Mouse (Mus musculus): ENCODE measurements around the gene Arid1a. TPM values are rescaled to one million over a fixed set of nuclear protein-coding genes. Genes with fewer than 3 reads are reported as not detected.
"Not testable (repeated sequence)": the region's sequence is repeated elsewhere in the genome, so short reads cannot be mapped to it uniquely, and the experiment has no call there.

Arid1a gene
- polyA plus RNA-seq, 1 experiment from 2014 or later, result 28.1 TPM

DNA sequence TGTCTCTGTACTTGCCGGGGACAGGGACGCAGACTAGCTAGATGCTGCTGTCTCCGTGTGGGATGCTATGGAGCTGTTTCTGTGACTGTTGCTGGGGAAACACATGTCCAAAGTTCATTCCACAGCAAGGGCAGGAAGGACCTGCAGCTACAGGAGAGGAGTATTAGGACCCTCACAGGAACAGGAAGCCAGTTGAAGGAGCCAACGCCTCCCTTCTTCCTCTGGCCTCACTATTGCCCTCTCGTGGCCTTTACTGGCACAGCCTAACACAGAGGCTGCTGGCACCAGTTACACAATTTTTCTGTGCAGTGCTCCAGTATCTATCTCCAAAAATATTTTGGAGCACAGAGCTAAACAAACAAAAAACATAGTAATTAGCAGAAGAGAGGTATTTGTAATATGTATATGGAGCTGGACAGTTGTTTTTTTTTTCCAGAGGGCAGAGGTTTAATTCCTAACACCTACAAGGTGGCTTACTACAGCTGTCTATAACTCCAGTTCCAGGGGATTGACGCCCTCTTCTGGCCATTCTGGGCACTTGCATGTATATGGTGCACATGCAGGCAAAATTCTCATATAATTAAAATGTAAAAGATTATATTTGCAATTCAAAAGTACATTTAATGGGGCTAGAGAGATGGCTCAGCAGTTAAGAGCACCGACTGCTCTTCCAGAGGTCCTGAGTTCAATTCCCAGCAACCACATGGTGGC, 106.4 kb downstream of the Arid1a start, which contains the start of gene Zdhhc18:
Gene Zdhhc18 (minus strand): TSS at position 166 of the 711 bp plus-strand sequence.
- Histone ChIP-seq H3K27ac (replicated peaks in 1 of 2; ENCODE audit: control insufficient read depth in 1 of 2, insufficient read depth in 1 of 2, low read depth in 2 of 2, low read length in 2 of 2) (peak within 1 kb of the TSS; percentile 12 to 68; a peak in 3 of 4 replicates), H3K4me2 (ENCODE audit: low read length) (peak within 1 kb of the TSS; percentile 55), H3K9me3 (ENCODE audit: control insufficient read depth, low read length) (0 out of 2 replicates have a peak, but pooled peaks cover 3% of the 10 kb centered on the region), H3K36me3 (ENCODE audit: control insufficient read depth, insufficient read depth, low read length) (no peaks in the 10 kb centered on the region), H3K9ac (ENCODE audit: low read length) (peak within 1 kb of the TSS; percentile 22; the same call in 1 of the 2 replicates), H3K4me3 (ENCODE audit: control insufficient read depth in 1 of 2, insufficient read depth in 1 of 2, low read depth in 1 of 2, low read length in 2 of 2) (peak within 1 kb of the TSS; percentile 23 to 39; a peak in 3 of 4 replicates), H3K27me3 (ENCODE audit: control insufficient read depth, insufficient read depth, low read length) (no peaks in the 10 kb centered on the region), H3K4me1 (ENCODE audit: control insufficient read depth in 2 of 2, insufficient read depth in 2 of 2, low read length in 2 of 2) (0 out of 4 replicates have a peak, but pooled peaks cover 0 to 4% of the 10 kb centered on the region in 2 experiments)
- 32% methylated on average over 7 of the region's 7 CpGs for WGBS
- no peak for ATAC-seq (ENCODE audit: insufficient number of reproducible peaks, insufficient read depth, low FRiP score, low read depth)

DNA sequence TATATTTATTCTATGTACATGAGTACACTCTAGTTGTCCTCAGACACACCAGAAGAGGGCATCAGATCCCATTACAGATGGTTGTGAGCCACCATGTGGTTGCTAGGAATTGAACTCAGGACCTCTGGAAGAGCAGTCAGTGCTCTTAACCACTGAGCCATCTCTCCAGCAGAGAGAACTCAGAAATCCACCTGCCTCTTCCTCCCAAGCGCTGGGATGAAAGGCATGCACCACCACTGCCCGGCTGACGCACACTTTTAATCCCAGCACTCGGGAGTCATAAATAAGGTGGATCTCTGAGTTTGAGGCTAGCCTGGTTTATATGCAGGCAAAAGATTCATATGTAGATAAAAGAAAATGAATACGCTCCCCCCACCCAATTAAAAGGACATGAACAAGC, 107.1 kb downstream of the Arid1a start:
- H3K4me1 ChIP-seq (ENCODE audit: control insufficient read depth in 2 of 2, insufficient read depth in 2 of 2, low read length in 2 of 2); H3K36me3 ChIP-seq (ENCODE audit: control insufficient read depth, insufficient read depth, low read length); H3K9me3 ChIP-seq (ENCODE audit: control insufficient read depth, low read length); ATAC-seq (ENCODE audit: insufficient number of reproducible peaks, insufficient read depth, low FRiP score, low read depth); H3K27me3 ChIP-seq (ENCODE audit: control insufficient read depth, insufficient read depth, low read length): not testable (repeated sequence)
- WGBS, result 81% methylated on average over 5 of the region's 5 CpGs
- peak overlapping the region in 1 of 2 experiments; percentile 23; a peak in 1 of 4 replicates for H3K4me3 ChIP-seq (ENCODE audit: control insufficient read depth in 1 of 2, insufficient read depth in 1 of 2, low read depth in 1 of 2, low read length in 2 of 2)
- H3K27ac ChIP-seq (replicated peaks in 1 of 2; ENCODE audit: control insufficient read depth in 1 of 2, insufficient read depth in 1 of 2, low read depth in 2 of 2, low read length in 2 of 2), result peak overlapping the region in 1 of 2 experiments; percentile 12; a peak in 1 of 4 replicates
- peak overlapping the region; percentile 55 for H3K4me2 ChIP-seq (ENCODE audit: low read length)
- H3K9ac ChIP-seq (ENCODE audit: low read length), result peak overlapping the region; percentile 22; the same call in 1 of the 2 replicates

DNA sequence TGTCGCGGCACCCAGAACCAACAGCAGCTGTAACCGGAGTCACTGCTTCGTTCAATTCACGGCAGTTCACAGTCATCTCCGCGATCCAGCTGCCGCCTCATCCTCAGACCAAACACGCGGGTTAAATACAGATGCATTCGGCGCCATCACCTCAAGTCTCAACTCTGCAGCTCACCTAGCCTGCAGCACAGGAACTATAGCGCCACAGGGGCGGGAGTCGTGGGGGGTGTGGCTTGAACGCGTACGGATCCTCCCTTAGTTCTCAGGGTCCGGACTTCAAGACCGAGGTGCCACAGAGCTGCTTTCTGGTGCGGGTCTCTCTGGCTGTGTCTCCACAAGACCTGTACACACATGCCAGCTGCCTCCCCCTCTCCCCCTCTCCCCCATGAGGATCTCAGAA, 110.9 kb downstream of the Arid1a start:
- H3K36me3 ChIP-seq (ENCODE audit: control insufficient read depth, insufficient read depth, low read length), result no peaks in the 10 kb centered on the region
- no peak for ATAC-seq (ENCODE audit: insufficient number of reproducible peaks, insufficient read depth, low FRiP score, low read depth)
- 0 out of 2 replicates have a peak, but pooled peaks cover 4% of the 10 kb centered on the region for H3K9me3 ChIP-seq (ENCODE audit: control insufficient read depth, low read length)
- 35% methylated on average over 21 of the region's 21 CpGs for WGBS
- H3K4me2 ChIP-seq (ENCODE audit: low read length), result 0 out of 2 replicates have a peak overlapping the region, but pooled peaks have one; percentile 11
- peaks cover 2 to 3% of the 10 kb centered on the region in 2 experiments; a peak in 1 of 4 replicates for H3K4me1 ChIP-seq (ENCODE audit: control insufficient read depth in 2 of 2, insufficient read depth in 2 of 2, low read length in 2 of 2)
- no peak overlapping the region for H3K27ac ChIP-seq (replicated peaks in 1 of 2; ENCODE audit: control insufficient read depth in 1 of 2, insufficient read depth in 1 of 2, low read depth in 2 of 2, low read length in 2 of 2)
- no peak overlapping the region for H3K9ac ChIP-seq (ENCODE audit: low read length)
- no peaks in the 10 kb centered on the region for H3K27me3 ChIP-seq (ENCODE audit: control insufficient read depth, insufficient read depth, low read length)
- no peak overlapping the region for H3K4me3 ChIP-seq (ENCODE audit: control insufficient read depth in 1 of 2, insufficient read depth in 1 of 2, low read depth in 1 of 2, low read length in 2 of 2)

DNA sequence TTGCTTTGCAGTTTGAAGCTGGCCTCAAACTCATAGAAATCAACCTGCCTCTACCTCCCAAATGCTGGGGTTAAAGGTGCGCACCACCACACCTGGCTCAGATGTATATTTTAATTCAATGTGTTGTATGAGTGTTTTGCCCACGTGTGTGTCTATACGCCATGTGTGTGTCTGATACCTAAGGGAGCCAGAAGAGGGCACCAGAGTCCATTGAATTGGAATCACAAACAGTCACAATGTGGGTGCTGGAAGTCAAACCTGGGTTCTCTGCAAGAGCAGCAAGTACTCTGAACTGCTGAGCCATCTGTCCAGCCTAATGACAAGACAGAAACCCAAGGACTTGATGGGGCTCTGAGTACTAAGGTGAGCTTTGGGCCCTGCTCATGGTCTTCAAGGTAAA, 111.4 kb downstream of the Arid1a start:
- Histone ChIP-seq H3K36me3 (ENCODE audit: control insufficient read depth, insufficient read depth, low read length) (no peaks in the 10 kb centered on the region), H3K4me1 (ENCODE audit: control insufficient read depth in 2 of 2, insufficient read depth in 2 of 2, low read length in 2 of 2) (peaks cover 2 to 3% of the 10 kb centered on the region in 2 experiments; a peak in 1 of 4 replicates), H3K4me2 (ENCODE audit: low read length) (no peak overlapping the region), H3K27me3 (ENCODE audit: control insufficient read depth, insufficient read depth, low read length) (no peaks in the 10 kb centered on the region), H3K27ac (replicated peaks in 1 of 2; ENCODE audit: control insufficient read depth in 1 of 2, insufficient read depth in 1 of 2, low read depth in 2 of 2, low read length in 2 of 2) (no peak overlapping the region), H3K9ac (ENCODE audit: low read length) (no peak overlapping the region), H3K9me3 (ENCODE audit: control insufficient read depth, low read length) (0 out of 2 replicates have a peak, but pooled peaks cover 4% of the 10 kb centered on the region), H3K4me3 (ENCODE audit: control insufficient read depth in 1 of 2, insufficient read depth in 1 of 2, low read depth in 1 of 2, low read length in 2 of 2) (no peak overlapping the region)
- no peak for ATAC-seq (ENCODE audit: insufficient number of reproducible peaks, insufficient read depth, low FRiP score, low read depth)
- WGBS, result 85% methylated on average over 3 of the region's 3 CpGs

DNA sequence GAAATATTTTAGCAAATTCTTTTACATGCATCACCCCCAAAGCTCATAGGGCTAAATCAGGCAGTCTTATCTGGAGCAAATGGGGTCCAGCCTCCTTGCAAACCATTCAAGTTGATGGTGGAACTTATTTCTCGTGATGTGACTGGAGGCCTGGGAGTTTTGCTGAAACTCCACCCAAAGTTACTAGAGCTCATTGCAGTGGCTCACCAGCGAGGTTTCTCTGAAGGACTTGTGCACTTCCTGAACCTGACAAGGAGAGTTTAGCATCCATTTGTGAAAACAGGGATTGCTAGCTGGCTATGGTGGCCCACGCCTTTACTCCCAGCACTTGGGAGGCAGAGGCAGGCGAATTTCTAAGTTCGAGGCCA, 122.5 kb downstream of the Arid1a start:
- H3K4me2 ChIP-seq (ENCODE audit: low read length), result no peak overlapping the region; the same call in 1 of the 2 replicates
- peaks cover 10 to 20% of the 10 kb centered on the region in 2 experiments for H3K4me1 ChIP-seq (ENCODE audit: control insufficient read depth in 2 of 2, insufficient read depth in 2 of 2, low read length in 2 of 2)
- H3K9ac ChIP-seq (ENCODE audit: low read length), result no peak overlapping the region
- 72% methylated on average over 5 of the region's 5 CpGs for whole genome bisulfite sequencing
- no peaks in the 10 kb centered on the region for H3K27me3 ChIP-seq (ENCODE audit: control insufficient read depth, insufficient read depth, low read length)
- no peak overlapping the region for H3K4me3 ChIP-seq (ENCODE audit: control insufficient read depth in 1 of 2, insufficient read depth in 1 of 2, low read depth in 1 of 2, low read length in 2 of 2)
- ATAC-seq (ENCODE audit: insufficient number of reproducible peaks, insufficient read depth, low FRiP score, low read depth), result no peak
- no peaks in the 10 kb centered on the region for H3K9me3 ChIP-seq (ENCODE audit: control insufficient read depth, low read length)
- H3K36me3 ChIP-seq (ENCODE audit: control insufficient read depth, insufficient read depth, low read length), result no peaks in the 10 kb centered on the region
- H3K27ac ChIP-seq (replicated peaks in 1 of 2; ENCODE audit: control insufficient read depth in 1 of 2, insufficient read depth in 1 of 2, low read depth in 2 of 2, low read length in 2 of 2), result no peak overlapping the region

DNA sequence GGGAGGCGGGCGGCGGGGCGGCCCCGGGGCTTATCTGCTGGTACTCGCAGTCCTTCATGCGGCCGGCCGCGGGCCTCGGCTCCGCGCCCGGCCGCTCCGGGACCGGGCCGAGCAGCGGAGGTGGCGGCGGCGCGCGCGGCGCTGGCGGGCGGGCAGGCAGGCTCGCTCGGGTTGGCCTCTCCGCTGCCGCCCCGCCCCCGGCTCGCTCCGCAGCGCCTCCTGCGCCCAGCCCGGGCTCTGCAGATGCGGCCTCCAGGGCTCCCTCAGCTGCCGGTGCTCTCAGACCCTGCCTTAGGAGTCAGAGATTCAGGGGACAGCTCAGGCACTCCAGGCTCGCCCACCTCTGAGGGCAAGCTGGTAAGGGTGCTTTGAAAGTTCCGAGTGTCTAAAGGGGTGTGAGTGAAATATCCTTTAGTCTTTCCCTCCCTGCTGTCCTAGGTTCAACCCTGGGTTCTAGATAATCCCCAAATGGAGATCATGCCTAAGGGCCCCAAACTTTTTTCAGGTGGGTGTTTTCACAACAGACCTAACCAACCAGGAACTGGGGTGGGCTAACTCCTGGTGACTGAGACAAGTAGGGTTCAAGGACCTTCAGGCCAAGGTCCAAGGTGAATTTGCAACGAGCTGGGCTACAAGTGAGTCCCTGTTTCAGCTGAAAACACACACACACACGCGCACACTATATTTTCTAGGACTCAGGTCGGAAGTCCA, 123.1 kb downstream of the Arid1a start:
- H3K27ac ChIP-seq (replicated peaks in 1 of 2; ENCODE audit: control insufficient read depth in 1 of 2, insufficient read depth in 1 of 2, low read depth in 2 of 2, low read length in 2 of 2), result peak overlapping the region in 1 of 2 experiments; percentile 75; a peak in 3 of 4 replicates
- peak overlapping the region; percentile 78 to 82 for H3K4me3 ChIP-seq (ENCODE audit: control insufficient read depth in 1 of 2, insufficient read depth in 1 of 2, low read depth in 1 of 2, low read length in 2 of 2)
- WGBS, result 9% methylated on average over 30 of the region's 47 CpGs
- no peaks in the 10 kb centered on the region for H3K27me3 ChIP-seq (ENCODE audit: control insufficient read depth, insufficient read depth, low read length)
- H3K9me3 ChIP-seq (ENCODE audit: control insufficient read depth, low read length), result no peaks in the 10 kb centered on the region
- ATAC-seq (ENCODE audit: insufficient number of reproducible peaks, insufficient read depth, low FRiP score, low read depth), result peak; percentile 72
- H3K36me3 ChIP-seq (ENCODE audit: control insufficient read depth, insufficient read depth, low read length), result no peaks in the 10 kb centered on the region
- peaks cover 10 to 20% of the 10 kb centered on the region in 2 experiments for H3K4me1 ChIP-seq (ENCODE audit: control insufficient read depth in 2 of 2, insufficient read depth in 2 of 2, low read length in 2 of 2)
- peak overlapping the region; percentile 93 for H3K9ac ChIP-seq (ENCODE audit: low read length)
- peak overlapping the region; percentile 96 for H3K4me2 ChIP-seq (ENCODE audit: low read length)

DNA sequence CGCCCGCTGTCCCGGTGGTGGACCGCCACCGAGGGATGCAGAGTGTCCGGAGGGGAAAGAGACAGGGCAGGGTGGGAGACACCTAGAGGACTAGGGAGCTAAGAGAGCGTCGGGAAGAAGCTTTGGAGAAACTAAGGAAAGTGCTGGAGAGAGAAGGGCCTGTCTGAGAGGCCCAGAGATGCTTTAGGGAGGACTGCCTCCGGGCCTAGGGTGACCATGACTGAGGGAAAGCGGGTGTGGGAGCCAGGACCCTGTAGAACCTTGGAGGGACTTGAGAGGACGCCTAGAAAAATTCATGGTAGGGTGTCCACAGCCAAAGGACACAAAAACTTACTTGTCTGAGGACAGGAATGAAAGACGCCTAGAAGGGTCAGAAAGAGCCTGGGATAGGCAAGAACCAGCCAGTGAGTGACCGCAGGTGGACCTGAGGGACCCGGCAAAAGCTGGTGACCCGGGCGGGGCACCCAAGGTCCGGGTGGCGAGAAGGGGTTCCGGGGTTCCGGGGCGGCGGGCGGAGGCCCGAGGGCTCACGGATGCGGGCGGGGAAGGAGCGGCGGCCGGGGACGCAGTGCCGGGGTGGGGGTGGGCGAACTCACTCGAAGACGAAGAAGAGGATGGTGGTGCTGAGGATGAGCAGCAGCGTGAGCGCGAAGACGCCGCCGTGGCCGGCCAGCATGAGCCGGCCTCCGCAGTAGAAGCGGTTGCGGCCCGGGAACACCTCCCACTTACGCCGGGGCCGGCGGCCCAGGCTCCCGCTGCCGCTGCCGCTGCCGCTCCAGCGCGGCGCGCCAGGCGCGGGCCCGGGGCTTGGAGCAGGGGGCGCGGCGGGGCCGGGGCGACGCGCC, 123.9 kb downstream of the Arid1a start:
- 3% methylated on average over 65 of the region's 69 CpGs for WGBS
- H3K9me3 ChIP-seq (ENCODE audit: control insufficient read depth, low read length), result no peaks in the 10 kb centered on the region
- H3K4me1 ChIP-seq (ENCODE audit: control insufficient read depth in 2 of 2, insufficient read depth in 2 of 2, low read length in 2 of 2), result peaks cover 10 to 20% of the 10 kb centered on the region in 2 experiments
- H3K27me3 ChIP-seq (ENCODE audit: control insufficient read depth, insufficient read depth, low read length), result no peaks in the 10 kb centered on the region
- H3K9ac ChIP-seq (ENCODE audit: low read length), result peak overlapping the region; percentile 93
- peak overlapping the region; percentile 78 to 82 for H3K4me3 ChIP-seq (ENCODE audit: control insufficient read depth in 1 of 2, insufficient read depth in 1 of 2, low read depth in 1 of 2, low read length in 2 of 2)
- no peak for ATAC-seq (ENCODE audit: insufficient number of reproducible peaks, insufficient read depth, low FRiP score, low read depth)
- peak overlapping the region in 1 of 2 experiments; percentile 75; a peak in 3 of 4 replicates for H3K27ac ChIP-seq (replicated peaks in 1 of 2; ENCODE audit: control insufficient read depth in 1 of 2, insufficient read depth in 1 of 2, low read depth in 2 of 2, low read length in 2 of 2)
- no peaks in the 10 kb centered on the region for H3K36me3 ChIP-seq (ENCODE audit: control insufficient read depth, insufficient read depth, low read length)
- H3K4me2 ChIP-seq (ENCODE audit: low read length), result peak overlapping the region; percentile 96

Data from heart, embryonic 14.5 days (tissue).